Mouse (Mus musculus): ENCODE measurements around the gene Memo1.
A peak's percentile ranks its signal among the peaks of the same experiment; 100 is the strongest.
"Not testable (repeated sequence)": the region's sequence is repeated elsewhere in the genome, so short reads cannot be mapped to it uniquely, and the experiment has no call there.

The Memo1 gene

DNA sequence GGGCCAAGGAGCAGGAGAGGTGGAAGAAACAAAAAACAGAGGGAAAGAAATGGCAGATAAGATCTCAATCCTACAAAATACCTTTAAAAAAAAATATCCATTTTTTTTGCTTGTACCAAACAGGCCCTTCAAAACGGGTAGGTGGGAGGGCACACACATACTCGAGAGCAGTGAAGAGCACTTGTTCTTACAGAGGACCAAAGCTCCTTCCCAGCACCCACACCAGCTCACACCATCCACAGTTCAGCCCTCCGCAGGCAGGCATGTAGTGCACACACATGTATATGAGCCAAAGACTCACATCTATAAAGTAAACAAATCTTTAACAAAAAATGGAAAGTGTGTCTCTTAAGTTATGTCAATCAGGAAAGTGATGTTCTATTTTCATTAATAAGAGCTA, 52.5 kb downstream of the Memo1 start:
- no peak for DNase-seq

- no peak for DNase-seq
These were observed 55.0 kb downstream of the Memo1 start for GRCm38 (mm10) chr17:74240322-74240721.

DNA sequence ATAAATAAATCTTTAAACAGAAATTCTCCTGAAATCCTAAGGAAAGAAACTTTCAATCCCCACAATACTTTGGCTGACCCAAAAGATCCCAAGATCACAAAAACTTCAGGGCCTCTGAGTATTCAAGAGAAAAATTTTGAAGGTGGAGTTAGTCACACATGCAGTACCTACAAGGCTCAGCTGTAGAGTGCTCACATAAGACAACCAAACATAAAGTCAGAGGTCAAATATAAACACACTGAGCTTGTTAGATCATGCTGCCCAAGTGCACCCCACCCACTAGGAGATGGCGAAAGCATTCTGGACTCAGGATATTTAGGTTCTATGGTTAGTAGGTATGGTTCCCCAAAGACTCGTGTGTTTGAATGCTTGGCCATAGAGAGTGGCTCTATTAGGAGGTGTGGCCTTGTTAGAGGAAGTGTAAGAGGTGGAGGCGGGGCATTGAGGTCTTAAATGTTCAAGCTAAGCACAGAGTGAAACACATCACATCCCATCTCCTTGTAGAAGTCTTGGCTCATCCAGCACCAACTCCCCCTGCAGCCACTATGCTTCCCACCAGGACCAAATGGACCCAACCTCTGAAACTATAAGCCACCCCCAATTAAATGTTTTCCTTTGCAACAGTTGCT, 67.1 kb downstream of the Memo1 start:
- no peak for DNase-seq

GRCm38 (mm10) chr17:74217304-74217703, 78.0 kb downstream of the Memo1 start:
- no peak for DNase-seq

DNA sequence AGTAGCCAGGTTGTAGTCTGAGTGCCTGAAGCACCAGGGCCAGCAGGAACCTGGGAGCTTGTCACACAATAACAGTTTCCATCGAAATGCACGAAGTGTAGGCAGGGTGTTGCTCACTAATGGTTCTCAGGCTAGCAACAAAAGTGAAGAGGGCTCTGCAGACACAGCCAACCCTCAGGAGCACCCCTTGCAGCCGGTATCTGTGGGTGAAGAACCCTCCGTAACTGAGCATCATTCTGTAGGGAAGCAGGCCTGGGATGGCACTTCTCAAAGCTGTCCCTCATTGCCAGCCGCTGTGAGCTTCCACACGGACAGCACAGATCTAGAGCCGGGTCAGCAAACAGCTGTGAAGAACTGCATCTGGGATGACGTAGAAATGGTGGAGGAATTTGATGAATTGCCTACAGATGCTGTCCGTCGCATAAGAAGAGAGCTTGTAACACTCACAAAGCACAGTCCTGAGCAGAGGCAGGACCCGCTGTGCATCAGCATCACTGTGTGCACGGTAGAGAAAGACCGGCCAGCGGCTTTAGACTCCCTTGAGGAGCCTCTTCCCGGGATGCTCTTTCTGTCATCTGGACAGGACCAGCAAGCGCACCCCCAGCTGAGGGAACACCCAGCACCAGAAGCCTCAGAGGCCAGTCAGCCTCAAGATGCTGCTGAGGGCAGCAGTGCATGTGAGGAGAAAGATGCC, 82.3 kb downstream of the Memo1 start:
- not testable (repeated sequence) for DNase-seq

GRCm38 (mm10) chr17:74209143-74209908, 86.0 kb downstream of the Memo1 start:
- DNase-seq: no peak

DNA sequence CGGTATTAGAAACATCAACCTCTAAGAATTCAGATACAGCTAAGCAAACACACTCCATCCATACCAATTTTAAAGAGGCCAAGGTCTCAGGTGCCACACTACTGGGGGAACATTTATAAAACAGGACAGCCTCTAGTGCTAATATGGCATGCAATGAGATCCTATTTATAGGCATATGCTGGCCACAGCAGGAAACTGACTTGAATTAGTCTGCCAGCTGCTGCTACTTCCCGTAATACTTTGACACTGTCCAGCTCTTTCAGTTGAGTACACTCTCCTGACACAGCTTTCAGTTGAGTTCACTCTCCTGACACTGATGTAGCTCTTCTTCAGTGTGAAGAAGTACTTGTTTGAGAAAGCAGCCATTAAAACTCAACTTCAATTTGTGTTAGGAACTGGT, 99.4 kb downstream of the Memo1 start:
- peak; percentile 21 to 31 for DNase-seq

GRCm38 (mm10) chr17:74194755-74195154, 100.6 kb downstream of the Memo1 start:
- DNase-seq: peak; percentile 21 to 30

- no peak for DNase-seq
These were observed 101.9 kb downstream of the Memo1 start for GRCm38 (mm10) chr17:74193463-74193862.

DNA sequence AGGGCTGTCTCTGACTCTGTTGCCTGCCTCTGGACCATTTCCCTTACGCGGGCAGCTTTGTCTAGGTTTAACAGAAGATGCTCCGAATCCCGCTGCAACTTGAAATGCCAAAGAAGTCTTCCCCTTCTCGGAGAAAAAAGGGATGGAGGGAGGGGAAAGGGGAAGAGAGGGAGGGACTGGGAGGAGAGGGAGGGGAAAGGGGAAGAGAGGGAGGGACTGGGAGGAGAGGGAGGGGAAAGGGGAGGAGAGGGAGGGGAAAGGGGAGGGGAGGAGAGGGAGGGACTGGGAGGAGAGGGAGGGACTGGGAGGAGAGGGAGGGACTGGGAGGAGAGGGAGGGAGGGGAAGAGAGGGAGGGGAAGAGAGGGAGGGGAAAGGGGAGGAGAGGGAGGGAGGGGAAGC, 103.9 kb downstream of the Memo1 start:
- DNase-seq: no peak

- peak; percentile 31 to 34 for DNase-seq
These were observed 109.1 kb downstream of the Memo1 start for GRCm38 (mm10) chr17:74186197-74186596.

- no peak for DNase-seq
These were observed 110.6 kb downstream of the Memo1 start for GRCm38 (mm10) chr17:74184739-74185138.

DNA sequence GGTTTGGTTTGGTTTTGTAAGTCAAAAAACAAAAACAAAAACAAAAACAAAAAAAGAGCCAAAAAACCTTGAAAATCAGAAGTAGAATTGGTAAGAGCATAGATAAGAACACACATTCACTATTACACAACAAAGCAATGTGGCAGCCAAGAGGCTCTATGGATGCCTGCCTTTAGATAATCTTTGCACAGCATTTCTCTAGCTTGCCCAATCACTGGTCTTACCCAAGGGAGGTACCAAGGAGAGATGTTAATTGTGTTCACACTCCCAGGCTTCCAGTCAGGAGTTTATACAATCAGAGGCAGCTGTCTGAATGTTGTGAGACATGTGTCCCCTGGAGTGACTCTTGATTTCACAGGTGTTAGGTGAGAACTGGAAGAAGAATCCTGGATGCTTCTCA, 114.4 kb downstream of the Memo1 start:
- no peak for DNase-seq

DNA sequence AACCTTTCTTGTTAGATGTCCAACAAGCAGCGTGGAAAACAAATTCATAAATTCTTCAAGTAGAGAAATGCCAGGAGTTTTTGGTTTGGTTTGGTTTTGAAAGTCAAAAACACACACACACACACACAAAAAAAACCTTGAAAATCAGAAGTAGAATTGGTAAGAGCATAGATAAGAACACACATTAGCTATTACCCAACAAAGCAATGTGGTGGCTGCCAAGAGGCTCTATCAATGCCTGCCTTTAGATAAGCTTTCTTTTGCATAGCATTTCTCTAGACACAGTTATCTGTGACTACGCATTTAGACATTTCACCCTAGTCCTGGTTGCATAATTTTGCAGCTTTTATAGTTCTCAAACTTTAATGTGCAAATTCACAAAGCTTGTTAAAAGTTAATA, 115.7 kb downstream of the Memo1 start:
- not testable (repeated sequence) for DNase-seq

GRCm38 (mm10) chr17:74173726-74174125, 121.6 kb downstream of the Memo1 start:
- DNase-seq: no peak

DNA sequence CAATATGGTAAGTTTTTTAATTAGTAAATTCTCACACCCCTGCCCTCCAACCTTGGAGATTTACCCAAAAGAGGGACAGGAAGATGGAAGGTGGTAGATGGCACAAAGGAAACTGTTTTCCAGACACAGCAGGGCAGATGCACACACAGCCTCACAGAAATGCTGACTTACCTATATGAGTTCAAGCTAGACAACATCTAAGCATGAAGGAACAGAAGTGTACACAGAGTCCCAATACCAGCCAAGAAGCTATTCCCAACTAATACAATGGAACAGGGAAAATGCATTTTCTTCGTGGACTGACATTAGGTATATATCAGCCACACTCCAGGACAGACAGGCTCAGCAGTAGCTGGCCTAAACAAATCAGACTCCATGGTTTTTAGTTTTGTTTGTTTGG, 122.5 kb downstream of the Memo1 start:
- no peak for DNase-seq

DNA sequence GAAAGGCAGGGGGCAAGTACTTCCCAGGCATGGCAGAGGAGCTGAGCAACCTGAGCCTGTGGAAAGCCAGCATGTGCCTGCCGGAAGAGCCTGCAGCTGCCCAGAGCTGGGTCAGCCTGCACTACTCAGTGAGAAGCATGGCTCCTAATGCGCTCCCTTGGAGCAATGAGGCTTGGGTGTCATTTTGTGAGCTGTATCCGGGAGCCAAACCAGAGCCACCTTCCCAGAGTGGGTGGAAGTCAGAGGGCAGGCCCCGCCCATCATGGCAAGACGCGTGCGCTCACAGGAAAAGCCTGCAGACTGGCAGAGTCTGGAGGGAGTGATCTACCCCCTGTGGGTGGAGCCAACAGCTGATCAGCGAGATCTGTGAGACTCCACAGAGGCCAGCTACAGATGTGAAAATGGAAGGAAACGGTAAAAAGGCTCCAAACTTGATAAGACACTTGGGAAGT, 135.9 kb downstream of the Memo1 start:
- DNase-seq: peak; percentile 40 to 43

- no peak for DNase-seq
These were observed 137.2 kb downstream of the Memo1 start for GRCm38 (mm10) chr17:74158161-74158560.

Data from B cell, adult 2 months (primary cell).